Mouse (Mus musculus) liver, embryonic 16.5 days (tissue): ENCODE data around the gene Gm10964. TPM values are rescaled to one million over a fixed set of nuclear protein-coding genes. Genes with fewer than 3 reads are reported as not detected.

ENCODE experiments used
- ATAC-seq: fragments of 200-750 bp; cut with Nextera tagmentation; 2 replicates; pipeline ENCODE4 v1.8.0; 2017; ENCODE audit warnings: low read depth, mild to moderate bottlenecking, moderate number of reproducible peaks, moderate library complexity
- H3K27ac ChIP-seq: fragments of 300-500 bp; sonication (generic); 2 replicates; pipeline ENCODE4 v1.5.1; 2014; ENCODE audit warnings: mild to moderate bottlenecking, low read length
- H3K27me3 ChIP-seq: fragments of 300-500 bp; sonication (generic); 2 replicates; pipeline ENCODE4 v1.6.1; 2014; ENCODE audit warnings: low read depth, low read length, mixed read lengths; ENCODE audit not compliant: control insufficient read depth, insufficient read depth
- H3K36me3 ChIP-seq: fragments of 300-500 bp; sonication (generic); 2 replicates; pipeline ENCODE4 v1.6.1; 2014; ENCODE audit warnings: mild to moderate bottlenecking; ENCODE audit not compliant: control insufficient read depth, insufficient read depth
- H3K4me1 ChIP-seq: fragments of 300-500 bp; sonication (generic); 2 replicates; pipeline ENCODE4 v1.6.1; 2014; ENCODE audit warnings: low read depth, low read length, mixed read lengths; ENCODE audit not compliant: control insufficient read depth
- H3K4me2 ChIP-seq: fragments of 300-500 bp; sonication (generic); 2 replicates; pipeline ENCODE4 v1.6.1; 2014; ENCODE audit warnings: low read depth, low read length, mixed read lengths
- H3K4me3 ChIP-seq: fragments of 300-500 bp; sonication (generic); 2 replicates; pipeline ENCODE4 v1.5.1; 2014; ENCODE audit warnings: low read depth, mild to moderate bottlenecking, low read length
- H3K9ac ChIP-seq: fragments of 300-500 bp; sonication (generic); 2 replicates; pipeline ENCODE4 v1.6.1; 2014; ENCODE audit warnings: low read depth, low read length
- H3K9me3 ChIP-seq: fragments of 300-500 bp; sonication (generic); replicated peaks from 2 replicates; pipeline ENCODE4 v1.6.1; 2016; ENCODE audit warnings: low read length; ENCODE audit not compliant: control insufficient read depth
- WGBS: fragments of 180-500 bp; shearing (Covaris S2); extraction: QIAGEN DNeasy Blood & Tissue Kit; methylation state at CpG from one replicate; pipeline ENCODE4 v1.1.7; 2014; ENCODE audit not compliant: insufficient replicate concordance; 5-methylcytosine and 5-hydroxymethylcytosine counted together
- polyA plus RNA-seq: library from polyadenylated mRNA; unstranded; fragments of >200 nt; fragmentation: Nextera tagmentation; extraction: Ambion mirVana; gene quantifications from 2 replicates; pipeline ENCODE4 v1.2.1, GENCODE M21; 2015

Gm10964 gene
- polyA plus RNA-seq, 1 experiment from 2014 or later: not detected

DNA sequence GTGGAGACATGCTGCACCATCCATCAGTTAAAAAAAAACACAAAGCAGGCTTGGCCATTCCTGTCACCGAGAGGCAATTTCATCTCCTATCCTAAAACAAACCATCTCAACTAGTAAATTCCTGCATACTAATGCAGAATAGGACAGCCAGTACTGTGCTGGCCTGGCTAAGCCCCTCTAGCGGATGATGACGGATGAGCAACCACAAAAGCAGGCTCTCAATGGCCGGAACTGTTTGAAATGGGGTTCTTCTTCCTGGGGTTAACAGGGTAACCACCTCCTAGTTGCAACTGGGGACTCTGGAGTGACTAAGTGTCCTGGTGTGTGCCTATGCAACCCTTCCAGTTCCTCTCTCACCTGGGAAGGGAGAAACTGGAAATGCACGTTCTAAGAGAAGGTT lies 1.2 kb downstream of the Gm10964 start:
- Histone ChIP-seq H3K4me1 (peaks cover 6% of the 10 kb centered on the region), H3K4me3 (no peak overlapping the region), H3K4me2 (no peak overlapping the region), H3K9me3 (no peaks in the 10 kb centered on the region), H3K36me3 (peaks cover 35% of the 10 kb centered on the region), H3K9ac (no peak overlapping the region), H3K27me3 (no peaks in the 10 kb centered on the region), H3K27ac (no peak overlapping the region)
- 72% methylated on average over 5 of the region's 5 CpGs for WGBS
- ATAC-seq: no peak

DNA sequence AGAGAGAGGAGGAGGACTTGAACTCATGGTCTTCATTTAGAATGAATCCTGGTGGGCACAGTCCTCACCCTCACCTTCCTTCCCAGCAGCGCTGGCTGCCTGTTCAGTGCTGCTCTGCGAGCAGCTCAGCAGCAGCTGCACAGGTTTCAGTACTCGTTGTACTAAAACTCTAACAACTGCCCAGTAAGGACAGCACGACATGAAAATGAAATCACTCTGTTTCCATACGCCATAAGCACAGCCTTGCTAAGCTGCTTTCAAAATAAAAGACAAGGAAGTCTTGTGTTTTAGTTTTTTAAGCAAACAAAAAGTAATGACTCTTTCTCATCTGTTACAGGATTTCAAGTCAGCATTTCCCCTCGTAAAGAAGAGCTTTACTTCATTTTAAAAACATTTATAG lies 4.0 kb downstream of the Gm10964 start:
- no peaks in the 10 kb centered on the region for H3K27me3 ChIP-seq
- H3K4me2 ChIP-seq: no peak overlapping the region
- no peak for ATAC-seq
- H3K27ac ChIP-seq: no peak overlapping the region
- H3K4me3 ChIP-seq: no peak overlapping the region
- H3K4me1 ChIP-seq: peaks cover under 1% of the 10 kb centered on the region
- 87% methylated on average over 6 of the region's 6 CpGs for WGBS
- H3K9me3 ChIP-seq: no peaks in the 10 kb centered on the region
- H3K9ac ChIP-seq: no peak overlapping the region
- H3K36me3 ChIP-seq: peaks cover 63% of the 10 kb centered on the region

DNA sequence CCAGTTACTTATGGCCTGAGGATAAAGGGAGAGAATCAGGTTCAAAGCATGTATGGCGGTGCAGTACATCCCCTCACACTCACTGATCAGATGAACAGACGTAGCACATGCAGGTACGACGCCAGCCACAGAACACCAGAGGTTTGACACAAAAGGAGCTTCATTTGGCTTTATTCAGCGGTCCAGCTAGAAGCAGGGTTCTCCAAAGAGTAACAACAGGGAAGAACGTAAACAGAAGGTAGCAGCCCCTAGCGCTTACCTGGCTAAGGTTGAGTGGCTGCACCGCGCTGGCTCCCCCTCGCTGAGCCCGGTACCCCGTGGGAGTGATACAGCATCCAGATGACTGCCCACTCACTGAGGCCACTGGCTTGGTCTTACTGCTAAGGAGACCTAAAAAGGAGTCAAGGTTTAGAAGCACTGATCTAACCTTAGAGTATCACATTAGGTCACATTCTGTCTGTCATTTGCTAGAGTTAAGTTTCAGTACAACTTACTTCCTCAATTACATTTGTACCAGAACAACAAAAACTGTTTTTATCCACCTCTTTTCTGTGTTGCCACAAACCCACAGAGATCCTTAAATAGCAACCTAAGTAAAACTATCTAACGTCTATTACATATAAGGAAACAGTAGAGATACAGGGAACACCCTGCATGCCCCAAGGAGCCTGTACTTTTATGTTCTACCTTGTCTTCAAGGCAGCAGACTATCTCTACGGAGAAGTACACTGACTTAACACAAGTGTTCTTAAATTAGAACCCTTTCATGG lies 6.0 kb downstream of the Gm10964 start:
- Histone ChIP-seq H3K9me3 (no peaks in the 10 kb centered on the region), H3K4me3 (no peak overlapping the region), H3K4me2 (no peak overlapping the region), H3K27ac (no peak overlapping the region), H3K27me3 (no peaks in the 10 kb centered on the region), H3K9ac (no peak overlapping the region), H3K4me1 (no peaks in the 10 kb centered on the region), H3K36me3 (peaks cover 83% of the 10 kb centered on the region)
- 83% methylated on average over 14 of the region's 14 CpGs for WGBS
- ATAC-seq: no peak

DNA sequence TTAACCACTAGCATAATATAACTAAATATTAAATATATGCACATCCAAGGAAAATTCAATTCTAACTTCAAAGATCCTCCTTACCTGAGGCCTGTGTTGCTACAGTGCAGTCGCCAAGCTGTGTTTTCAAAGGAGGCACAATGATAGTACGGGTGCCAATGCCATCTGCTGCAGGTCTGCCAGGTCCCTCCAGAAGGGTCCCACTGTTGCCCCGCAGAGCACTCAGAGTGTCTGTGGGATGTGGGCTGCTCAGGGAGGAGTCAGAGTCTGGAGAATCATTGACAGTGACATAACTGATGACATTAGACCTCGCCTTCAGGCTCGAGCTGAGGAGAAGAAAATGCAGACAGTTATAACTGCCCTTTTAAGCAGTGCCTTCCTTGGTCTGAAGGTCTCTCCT lies 7.5 kb downstream of the Gm10964 start:
- Histone ChIP-seq H3K36me3 (peaks cover 91% of the 10 kb centered on the region), H3K27me3 (no peaks in the 10 kb centered on the region), H3K4me2 (no peak overlapping the region), H3K27ac (no peak overlapping the region), H3K9ac (no peak overlapping the region), H3K4me1 (no peaks in the 10 kb centered on the region), H3K4me3 (no peak overlapping the region), H3K9me3 (no peaks in the 10 kb centered on the region)
- no peak for ATAC-seq
- WGBS: 90% methylated on average over 5 of the region's 5 CpGs

DNA sequence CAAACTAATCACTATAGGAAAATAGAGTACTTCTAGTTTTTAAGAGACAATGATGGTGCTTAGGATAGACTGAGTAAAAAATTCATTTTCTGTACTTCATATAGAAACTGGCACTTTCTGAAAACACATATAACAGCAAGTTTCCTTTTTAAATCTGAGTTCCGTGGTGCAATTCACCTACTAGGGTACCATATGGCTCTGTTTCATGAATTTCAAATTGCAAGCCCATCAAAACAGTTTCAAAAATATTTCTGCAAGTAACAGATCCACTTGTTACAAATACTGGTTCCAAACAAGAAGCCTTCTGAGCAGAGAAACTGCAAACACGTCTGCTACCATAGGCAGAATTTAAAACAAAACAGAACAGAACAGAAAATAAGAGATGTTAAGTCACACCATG lies 12.4 kb downstream of the Gm10964 start:
- Histone ChIP-seq H3K9me3 (no peaks in the 10 kb centered on the region), H3K27ac (no peak overlapping the region), H3K27me3 (no peaks in the 10 kb centered on the region), H3K9ac (no peak overlapping the region), H3K4me2 (no peak overlapping the region), H3K36me3 (peaks cover 91% of the 10 kb centered on the region), H3K4me3 (no peak overlapping the region), H3K4me1 (no peaks in the 10 kb centered on the region)
- WGBS: 86% methylated on average over 2 of the region's 2 CpGs
- ATAC-seq: no peak

DNA sequence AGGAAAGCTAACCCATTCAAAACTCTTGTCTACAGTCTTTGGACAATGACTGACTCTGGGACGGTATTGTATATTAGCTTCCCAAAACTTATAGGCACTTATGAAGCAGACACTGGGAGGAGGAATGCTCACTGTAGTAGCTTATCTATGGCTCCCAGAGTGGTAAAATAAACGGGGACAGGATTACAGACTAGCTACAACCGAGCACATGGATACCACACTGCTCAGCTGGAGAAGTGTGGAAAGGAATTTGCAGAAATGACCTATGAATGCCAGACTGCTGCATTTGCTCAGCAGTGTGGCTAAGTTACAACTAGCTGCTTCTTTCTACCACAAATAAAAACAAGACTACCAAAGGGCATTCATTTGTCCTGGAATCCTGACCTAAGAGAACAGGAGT lies 16.2 kb downstream of the Gm10964 start:
- Histone ChIP-seq H3K4me3 (no peak overlapping the region), H3K4me2 (no peak overlapping the region), H3K27me3 (no peaks in the 10 kb centered on the region), H3K4me1 (no peaks in the 10 kb centered on the region), H3K9ac (no peak overlapping the region), H3K9me3 (no peaks in the 10 kb centered on the region), H3K36me3 (peaks cover 89% of the 10 kb centered on the region), H3K27ac (no peak overlapping the region)
- 36% methylated on average over 3 of the region's 3 CpGs for WGBS
- ATAC-seq: no peak

DNA sequence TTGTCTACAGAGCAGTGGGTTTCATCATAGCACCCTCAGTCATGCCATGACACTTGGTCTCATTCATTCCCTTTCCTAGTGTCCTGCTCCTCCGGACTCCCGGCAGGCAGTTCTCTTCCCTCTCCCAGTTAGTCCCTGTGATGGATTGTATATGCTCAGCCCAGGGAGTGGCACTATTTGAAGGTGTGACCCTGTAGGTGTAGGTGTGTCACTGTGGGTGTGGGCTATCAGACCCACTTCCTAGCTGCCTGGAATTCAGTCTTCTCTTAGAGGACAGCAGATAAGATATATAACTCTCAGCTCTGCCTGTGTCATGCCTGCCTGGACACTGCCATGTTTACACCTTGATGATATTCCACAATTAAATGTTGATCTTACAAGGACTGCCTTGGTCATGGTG lies 17.8 kb downstream of the Gm10964 start:
- 93% methylated on average over 2 of the region's 2 CpGs for WGBS
- H3K9ac ChIP-seq: no peak overlapping the region
- no peak overlapping the region for H3K27ac ChIP-seq
- H3K4me2 ChIP-seq: no peak overlapping the region
- H3K4me3 ChIP-seq: no peak overlapping the region
- peaks cover 87% of the 10 kb centered on the region for H3K36me3 ChIP-seq
- ATAC-seq: no peak
- no peaks in the 10 kb centered on the region for H3K4me1 ChIP-seq
- H3K9me3 ChIP-seq: no peaks in the 10 kb centered on the region
- H3K27me3 ChIP-seq: no peaks in the 10 kb centered on the region

DNA sequence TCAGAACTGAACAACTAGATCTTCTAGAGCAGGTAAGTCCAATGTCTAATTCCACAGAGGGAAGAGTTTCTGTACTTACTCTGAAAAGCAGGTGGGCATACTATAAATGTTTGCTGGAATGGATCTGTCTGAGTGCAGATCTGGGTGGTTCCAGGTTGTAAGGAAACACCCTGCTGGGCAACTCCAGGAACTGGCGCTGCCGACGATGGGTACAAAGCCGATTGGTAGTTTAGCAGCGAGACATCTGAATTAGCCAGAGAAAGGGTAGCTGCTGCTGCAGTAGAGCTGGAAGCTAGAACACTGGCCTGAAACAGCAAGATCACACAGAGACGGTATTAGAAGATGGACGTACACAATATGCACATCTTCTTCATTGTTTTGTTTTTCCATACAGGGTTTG lies 19.3 kb downstream of the Gm10964 start:
- ATAC-seq: no peak
- no peaks in the 10 kb centered on the region for H3K9me3 ChIP-seq
- no peak overlapping the region for H3K4me3 ChIP-seq
- H3K27ac ChIP-seq: no peak overlapping the region
- no peaks in the 10 kb centered on the region for H3K4me1 ChIP-seq
- no peak overlapping the region for H3K4me2 ChIP-seq
- H3K36me3 ChIP-seq: peaks cover 87% of the 10 kb centered on the region
- H3K27me3 ChIP-seq: no peaks in the 10 kb centered on the region
- WGBS: 90% methylated on average over 7 of the region's 7 CpGs
- H3K9ac ChIP-seq: no peak overlapping the region

DNA sequence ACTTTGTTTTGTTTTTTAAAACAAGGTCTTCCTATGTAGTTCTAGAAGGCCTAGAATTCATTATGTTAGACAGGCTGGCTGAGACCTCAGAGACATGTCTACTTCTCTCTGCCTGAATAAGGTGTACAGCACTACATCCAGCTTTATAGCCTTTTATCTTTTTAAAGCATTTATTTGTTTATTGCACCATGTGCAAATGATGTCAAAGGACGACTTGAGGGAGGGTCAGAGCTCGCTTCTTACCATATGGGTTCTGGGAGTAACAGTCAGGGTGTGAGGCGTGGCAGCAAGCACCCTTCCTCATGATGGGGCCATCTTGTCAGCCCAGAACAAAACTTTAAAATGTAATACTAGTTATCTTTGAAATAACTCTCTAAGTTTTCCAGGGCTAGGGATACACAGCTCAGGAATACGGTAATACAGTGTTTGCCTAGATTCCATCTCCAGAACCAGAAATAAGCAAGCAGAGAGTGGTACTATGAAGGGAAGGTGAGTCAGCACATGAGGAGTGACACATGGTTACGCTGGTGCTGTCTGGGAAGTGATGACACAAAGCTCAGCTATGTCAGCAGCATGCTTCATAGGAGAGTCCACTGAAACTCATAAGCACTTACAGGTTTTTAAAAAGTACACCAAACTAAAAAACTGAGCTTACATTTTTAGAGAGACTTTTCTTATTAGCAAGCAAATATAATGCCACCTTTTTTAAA lies 20.2 kb downstream of the Gm10964 start:
- H3K27me3 ChIP-seq: no peaks in the 10 kb centered on the region
- H3K36me3 ChIP-seq: peaks cover 87% of the 10 kb centered on the region
- 83% methylated on average over 5 of the region's 5 CpGs for WGBS
- H3K27ac ChIP-seq: no peak overlapping the region
- H3K9ac ChIP-seq: no peak overlapping the region
- ATAC-seq: no peak
- H3K9me3 ChIP-seq: no peaks in the 10 kb centered on the region
- no peak overlapping the region for H3K4me3 ChIP-seq
- H3K4me1 ChIP-seq: no peaks in the 10 kb centered on the region
- H3K4me2 ChIP-seq: no peak overlapping the region
